Mouse (Mus musculus) frontal cortex, postnatal 25 days (tissue): ENCODE data around the gene Trim29.

Experiments used
- DNase-seq, 2 experiments: peaks; one replicate each; pipeline ENCODE4 v3.0.0; 2022; ENCODE audit warnings: low spot score in 2 of 2

The Trim29 gene

DNA sequence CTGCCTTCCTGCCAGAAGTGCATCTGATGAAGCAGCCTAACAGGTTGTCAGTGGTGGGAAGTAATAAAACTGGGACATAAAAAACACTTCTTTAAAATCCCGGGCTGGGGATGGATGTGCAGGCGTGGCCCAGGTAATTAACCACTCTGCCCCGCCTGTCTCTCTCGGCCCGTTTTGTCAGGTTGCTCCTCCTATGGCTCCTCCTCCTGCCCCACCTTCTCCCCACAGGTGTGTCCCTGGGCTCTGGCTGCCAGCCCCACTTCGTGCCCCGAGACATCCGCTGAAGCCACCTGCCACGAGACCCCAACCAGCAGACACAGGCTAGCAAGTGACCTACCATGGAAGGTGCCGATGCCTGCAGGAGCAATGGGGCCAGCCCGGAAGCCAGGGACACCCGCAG, at the start of gene Trim29:
Gene Trim29, plus strand, starts transcription at position 311 of the 400 bp plus-strand sequence.
- DNase-seq: no peak

DNA sequence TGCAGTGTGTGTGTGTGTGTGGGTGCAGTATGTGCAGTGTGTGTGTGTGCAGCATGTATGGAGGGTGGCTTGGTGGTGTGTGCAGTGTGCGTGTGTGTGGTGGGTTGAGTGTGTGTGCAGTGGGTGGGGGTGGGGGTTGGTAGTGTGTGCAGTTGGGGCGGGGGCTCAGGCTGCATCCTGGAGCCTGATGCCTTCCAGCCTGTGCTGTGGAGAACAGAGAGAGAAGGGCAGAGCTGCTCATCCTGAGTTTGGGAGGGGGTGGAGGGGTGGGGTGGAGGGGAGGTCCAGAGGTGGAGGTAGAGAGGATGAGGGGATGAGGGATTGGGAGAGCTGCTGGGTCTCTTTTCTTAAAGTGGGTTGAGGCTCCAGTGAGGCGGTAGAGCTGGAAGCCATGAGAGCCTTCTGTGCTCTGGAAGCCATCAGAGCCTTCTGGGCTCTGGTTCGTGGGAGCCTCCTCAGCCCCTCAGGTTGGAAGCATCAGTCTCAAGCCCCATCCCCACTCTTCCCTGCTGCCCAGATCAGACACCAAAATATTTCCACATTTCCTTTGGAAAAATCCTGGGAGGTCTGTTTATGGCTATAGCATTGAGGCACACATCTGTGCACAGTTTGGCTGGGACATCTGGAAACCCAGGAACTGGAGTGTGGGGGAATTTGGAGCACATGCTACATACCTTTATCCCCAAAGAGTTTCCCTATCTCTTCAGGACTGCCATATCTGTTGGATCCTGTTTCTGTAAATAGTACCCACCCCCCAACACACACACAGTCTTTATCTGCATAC, 49.3 kb upstream of the Trim29 start:
- no peak for DNase-seq

DNA sequence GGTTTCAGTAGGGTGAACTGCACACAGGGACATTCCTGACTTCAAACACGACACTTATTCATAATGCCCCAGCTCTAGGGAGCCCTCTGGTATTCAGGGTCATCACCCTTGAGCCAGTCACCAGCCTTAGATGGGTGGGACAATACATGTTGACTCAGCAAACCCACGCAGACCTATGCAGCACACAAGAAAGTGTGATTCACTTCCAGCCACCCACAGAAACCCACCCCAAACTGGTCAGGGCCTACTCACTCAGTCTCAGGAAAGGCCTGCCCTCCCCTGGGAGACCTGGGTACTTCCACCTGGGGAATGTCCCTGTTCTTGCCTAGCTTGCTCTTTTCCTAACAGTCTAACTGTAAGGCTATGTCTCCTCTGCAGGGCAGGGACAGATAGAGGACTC, 48.7 kb upstream of the Trim29 start:
- DNase-seq: no peak

- DNase-seq: no peak
Measured at GRCm38 (mm10) chr9:43262390-43262789, 48.3 kb upstream of the Trim29 start.

- DNase-seq: no peak
Measured at GRCm38 (mm10) chr9:43262811-43263550, 47.7 kb upstream of the Trim29 start.

DNA sequence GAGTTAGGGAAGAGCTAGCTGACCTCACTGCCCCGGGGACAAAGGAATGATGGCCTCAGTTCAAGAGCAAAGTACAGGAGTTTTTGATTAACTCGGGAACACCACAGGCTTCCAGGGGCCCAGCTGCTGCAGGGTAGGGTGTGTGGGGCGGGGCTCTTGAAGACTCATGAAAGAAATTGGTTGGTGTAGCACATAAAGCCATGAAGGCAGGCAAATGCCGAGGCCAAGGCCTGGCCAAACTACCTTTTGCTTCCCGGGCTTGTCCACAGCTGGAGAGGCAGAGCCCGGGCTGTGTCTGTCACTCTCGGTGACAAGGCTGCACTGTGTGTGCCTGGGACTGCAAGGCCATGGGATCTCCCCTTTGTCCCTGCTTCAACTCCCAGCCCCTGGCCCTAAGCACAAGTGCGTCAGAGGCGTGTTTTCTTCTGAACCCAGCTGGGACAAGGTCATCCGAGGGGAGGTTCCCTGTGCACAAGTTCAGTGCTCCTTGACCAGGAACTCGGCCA, 46.6 kb upstream of the Trim29 start:
- no peak for DNase-seq

DNA sequence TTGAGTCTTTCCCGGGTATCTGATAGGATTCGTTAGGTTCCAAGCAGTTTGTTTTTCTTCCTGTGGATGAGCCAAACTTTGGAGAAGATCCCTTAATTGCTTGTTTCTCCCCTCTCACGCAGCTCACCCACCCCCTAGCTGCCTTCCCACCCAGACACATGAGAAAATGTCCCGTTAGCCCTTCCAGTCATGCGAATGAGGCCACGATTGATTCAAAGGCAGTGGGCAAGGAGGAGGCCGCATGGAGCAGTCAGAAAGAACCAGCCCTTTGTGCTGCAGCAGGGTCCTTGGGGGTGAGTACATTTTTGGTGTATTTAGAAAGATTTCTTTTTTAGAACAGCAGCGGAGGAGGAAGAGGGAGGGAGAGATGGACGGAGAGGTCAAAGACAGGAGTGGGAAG, 45.5 kb upstream of the Trim29 start:
- DNase-seq: no peak

- DNase-seq: no peak
Measured at GRCm38 (mm10) chr9:43267357-43267756, 43.3 kb upstream of the Trim29 start.

- no peak for DNase-seq
Measured at GRCm38 (mm10) chr9:43269166-43269565, 41.5 kb upstream of the Trim29 start.

DNA sequence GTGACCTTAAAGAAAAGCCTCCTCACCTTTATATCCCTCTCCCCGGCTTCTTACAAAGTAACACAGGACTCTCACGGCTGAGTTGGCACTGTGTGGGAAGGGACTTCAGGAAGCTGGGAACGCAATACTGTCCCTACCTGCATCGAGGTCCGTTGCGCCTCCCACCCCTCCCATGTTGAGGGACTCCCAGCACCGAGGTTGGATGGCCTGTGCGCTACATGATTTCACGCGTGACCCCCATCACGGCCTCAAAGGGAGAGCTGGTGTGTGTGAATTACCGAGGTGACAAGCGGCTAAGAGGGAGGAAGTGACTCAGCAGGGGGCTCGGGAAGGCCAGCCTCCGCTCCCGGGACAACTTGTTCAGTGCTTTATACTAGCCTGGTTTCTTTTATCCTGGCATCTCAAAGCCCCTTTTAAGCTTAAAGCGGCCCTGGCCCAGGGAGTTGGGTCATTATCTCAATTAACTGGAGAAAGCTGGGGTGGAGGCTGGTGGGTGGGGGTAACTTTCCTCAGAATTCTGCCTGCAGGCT, 39.9 kb upstream of the Trim29 start:
- no peak for DNase-seq

- no peak for DNase-seq
Measured at GRCm38 (mm10) chr9:43271761-43272518, 38.7 kb upstream of the Trim29 start.

GRCm38 (mm10) chr9:43273735-43274134, 36.9 kb upstream of the Trim29 start:
- no peak for DNase-seq

- peak; percentile 59 to 75 for DNase-seq
Measured at GRCm38 (mm10) chr9:43284284-43284683, 26.4 kb upstream of the Trim29 start.

DNA sequence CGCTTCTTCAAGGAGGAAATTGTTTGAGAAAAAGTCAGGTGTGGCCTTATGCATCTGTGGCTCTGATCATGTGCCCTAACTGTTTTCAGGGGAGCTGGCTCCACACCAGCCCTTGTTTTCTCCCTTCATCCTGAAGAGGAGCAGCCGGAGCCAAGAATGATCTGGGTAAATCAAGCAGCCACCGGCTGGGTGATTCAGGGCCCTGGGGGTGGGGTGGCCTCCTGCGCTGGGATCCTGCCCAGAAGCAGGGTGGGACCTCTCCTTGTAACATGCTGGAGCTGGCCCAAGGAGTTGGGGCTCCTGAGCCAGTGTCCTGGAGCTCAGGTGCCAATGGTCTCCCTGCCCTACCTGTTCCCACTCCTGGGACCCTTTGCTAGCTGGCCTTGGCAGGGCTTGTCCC, 25.4 kb upstream of the Trim29 start:
- DNase-seq: no peak

- peak; percentile 54 to 63 for DNase-seq
Measured at GRCm38 (mm10) chr9:43286870-43287269, 23.8 kb upstream of the Trim29 start.

DNA sequence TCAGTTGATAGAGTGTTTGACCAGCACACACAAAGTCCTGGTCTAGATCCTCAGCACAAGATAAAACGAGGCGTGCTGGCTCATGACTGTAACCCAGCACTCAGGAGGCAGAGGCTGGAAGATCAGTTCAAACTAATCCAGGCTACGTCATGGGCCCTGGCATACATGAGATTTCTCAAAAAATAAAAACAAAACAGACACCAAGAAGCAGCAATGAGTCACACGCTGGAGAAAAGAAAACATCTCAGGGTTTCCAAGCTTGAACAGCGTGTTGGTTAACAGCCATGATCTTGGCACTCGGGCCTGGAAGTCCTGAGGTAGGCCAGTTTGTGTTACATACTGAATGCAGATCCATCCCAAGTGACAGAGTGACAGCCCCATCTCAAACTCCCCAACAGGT, 17.6 kb upstream of the Trim29 start:
- DNase-seq: no peak

DNA sequence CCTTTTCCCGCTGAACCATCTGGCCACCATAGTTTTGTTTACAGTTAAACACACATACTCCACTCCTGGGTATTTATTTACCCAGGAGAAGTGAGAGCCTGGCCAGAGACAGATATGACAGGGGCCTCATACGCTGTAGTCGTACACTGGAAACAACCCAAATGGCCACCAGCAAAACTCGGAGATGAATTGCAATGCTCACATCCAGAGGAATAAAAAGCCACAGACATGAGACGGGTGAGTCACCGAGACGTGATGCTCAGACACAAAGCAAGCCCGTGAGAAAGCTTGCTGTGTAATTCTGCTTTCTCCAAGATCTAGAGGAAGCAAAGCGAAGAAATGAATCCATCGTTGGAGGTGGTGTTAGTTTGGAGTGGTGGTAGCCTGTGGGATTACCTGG, 10.3 kb upstream of the Trim29 start:
- DNase-seq: no peak

DNA sequence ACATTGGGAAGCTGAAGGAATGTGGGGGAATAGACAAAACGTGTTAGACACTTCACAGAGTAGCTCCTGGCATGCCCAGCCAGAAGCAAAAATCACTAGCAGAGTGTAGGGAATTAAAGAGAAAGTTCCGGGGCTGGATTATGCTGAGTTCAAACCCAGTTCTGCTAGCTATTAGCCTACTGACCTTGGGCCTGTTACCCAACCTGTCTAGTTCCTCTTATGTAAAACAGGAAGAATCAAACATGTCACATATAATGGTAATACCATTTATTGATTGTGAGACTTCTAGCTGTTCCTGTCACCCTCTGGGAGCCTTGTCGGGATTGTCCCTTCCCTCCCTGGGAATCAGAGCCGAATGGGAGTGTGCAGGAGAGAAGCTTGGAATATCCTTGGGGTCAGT, 7.7 kb upstream of the Trim29 start:
- DNase-seq: no peak

DNA sequence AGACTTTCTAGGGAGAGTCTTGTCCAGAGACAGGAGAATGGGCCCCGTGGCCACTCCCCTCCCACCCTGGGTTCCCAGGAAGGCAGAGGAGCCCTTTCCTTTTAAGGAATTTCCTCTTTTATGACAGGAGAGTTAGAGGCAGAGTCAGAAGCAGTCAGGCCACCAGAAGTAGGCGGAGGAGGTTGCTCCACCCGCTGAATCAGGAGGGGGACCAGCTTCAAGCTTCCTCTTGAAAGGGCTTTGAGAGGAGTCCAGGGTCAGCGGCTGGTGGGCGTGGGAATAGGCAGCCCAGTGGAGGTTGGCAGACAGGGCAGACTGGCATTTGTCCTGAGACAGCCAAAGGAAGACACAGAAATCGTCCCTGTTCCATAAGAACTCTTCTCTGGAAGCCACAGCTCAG, 4.8 kb upstream of the Trim29 start:
- no peak for DNase-seq

DNA sequence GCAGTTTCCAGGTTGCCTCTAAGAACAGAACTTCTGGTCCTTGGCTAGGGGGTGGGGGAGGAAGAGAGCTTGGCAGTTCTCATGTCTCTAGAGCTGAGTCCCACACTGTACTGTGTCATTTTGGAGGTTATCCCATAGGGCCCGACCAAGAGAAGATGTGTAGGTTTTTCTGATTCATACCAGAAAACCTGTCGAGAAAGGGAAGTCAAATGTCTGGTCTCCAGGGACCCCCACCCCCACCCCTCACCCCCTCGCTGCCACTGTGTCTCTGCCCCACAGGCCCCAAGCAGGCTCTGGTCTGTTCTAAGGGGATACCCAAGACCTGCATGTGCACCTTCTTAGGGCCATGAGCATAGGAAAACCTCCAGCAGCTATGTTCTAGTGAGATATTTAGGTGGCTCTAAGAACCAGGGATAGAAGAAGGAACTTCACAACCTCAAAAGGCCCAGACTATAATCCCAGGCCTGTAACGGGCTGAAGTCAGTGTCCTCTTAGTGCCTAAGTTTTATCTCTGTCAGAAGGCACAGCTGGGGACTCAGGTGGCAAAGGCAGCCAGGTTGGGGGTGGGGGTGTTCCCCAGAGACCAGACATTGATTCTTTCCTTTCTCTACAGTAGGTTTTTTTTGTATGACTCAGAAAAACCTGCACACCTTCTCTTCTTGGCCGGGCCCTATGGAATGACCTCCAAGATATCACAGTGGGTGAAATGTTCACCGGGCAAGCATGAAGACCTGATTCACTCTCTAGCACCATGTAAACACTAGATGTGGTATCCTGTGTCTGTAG, 1.4 kb upstream of the Trim29 start:
- no peak for DNase-seq

- no peak for DNase-seq
Measured at GRCm38 (mm10) chr9:43312190-43312589, 1.5 kb downstream of the Trim29 start.
